Mouse (Mus musculus) limb, embryonic 12.5 days (tissue): ENCODE data around the gene Ces3b. TPM values are rescaled to one million over a fixed set of nuclear protein-coding genes. Genes with fewer than 3 reads are reported as not detected.

Experiments
- polyA plus RNA-seq: library from polyadenylated mRNA; unstranded; fragments of >200 nt; fragmentation: Nextera tagmentation; extraction: Ambion mirVana; gene quantifications from 2 replicates; pipeline ENCODE4 v1.2.1, GENCODE M21; 2016

Ces3b gene
- polyA plus RNA-seq, 1 experiment from 2014 or later = not detected

Other genes starting within 250 kb of the Ces3b start
- gene Ces2c, start 236.7 kb upstream of the Ces3b start, polyA plus RNA-seq = not detected in 2 replicates
- gene Ces2e, start 157.5 kb upstream of the Ces3b start, polyA plus RNA-seq = not detected in 2 replicates
- gene Ces2f, start 136.4 kb upstream of the Ces3b start, polyA plus RNA-seq = not detected in 2 replicates
- not detected in 2 replicates for gene Ces2g, start 122.0 kb upstream of the Ces3b start, polyA plus RNA-seq
- gene Ces2h, start 82.9 kb upstream of the Ces3b start, polyA plus RNA-seq = not detected in 2 replicates
- gene Ces3a, start 35.2 kb upstream of the Ces3b start, polyA plus RNA-seq = not detected in 2 replicates
- gene Ces4a, start 48.0 kb downstream of the Ces3b start, polyA plus RNA-seq = not detected in 2 replicates
- gene Cbfb, start 86.9 kb downstream of the Ces3b start, polyA plus RNA-seq = 108 and 109 TPM in 2 replicates
- 25.9 and 27.2 TPM in 2 replicates for gene D230025D16Rik, start 141.4 kb downstream of the Ces3b start, polyA plus RNA-seq
- 5.9 and 6.8 TPM in 2 replicates for gene B3gnt9, start 171.4 kb downstream of the Ces3b start, polyA plus RNA-seq
- 16.0 and 16.6 TPM in 2 replicates for gene Tradd, start 180.9 kb downstream of the Ces3b start, polyA plus RNA-seq
- 1.7 and 1.9 TPM in 2 replicates for gene Fbxl8, start 180.9 kb downstream of the Ces3b start, polyA plus RNA-seq
- 0.13 and 0.18 TPM in 2 replicates for gene Hsf4, start 186.0 kb downstream of the Ces3b start, polyA plus RNA-seq
- 1.6 TPM in 2 replicates for gene Nol3, start 192.4 kb downstream of the Ces3b start, polyA plus RNA-seq
- 15.6 and 19.6 TPM in 2 replicates for gene 4931428F04Rik, start 206.1 kb downstream of the Ces3b start, polyA plus RNA-seq
- 10.0 and 10.2 TPM in 2 replicates for gene Exoc3l, start 212.3 kb downstream of the Ces3b start, polyA plus RNA-seq
- 75.6 and 91.3 TPM in 2 replicates for gene E2f4, start 213.9 kb downstream of the Ces3b start, polyA plus RNA-seq
- gene Elmo3, start 221.8 kb downstream of the Ces3b start, polyA plus RNA-seq = 4.3 and 4.4 TPM in 2 replicates
- gene Lrrc29, start 242.5 kb downstream of the Ces3b start, polyA plus RNA-seq = 1.5 TPM in 2 replicates
- gene Tmem208, start 242.6 kb downstream of the Ces3b start, polyA plus RNA-seq = 95.6 and 109 TPM in 2 replicates